Mouse (Mus musculus) MEL (cell line): Measurements from ENCODE around the gene Bicd2.

Experiments used
- CTCF ChIP-seq, 3 experiments: IDR thresholded peaks in 2 of 3; conservative IDR thresholded peaks in 1 of 3; 2 replicates each; pipeline ENCODE4 v1.5.1; 2011 to 2012; ENCODE audit warnings: low read length in 3 of 3, low read depth in 2 of 3, mild to moderate bottlenecking in 2 of 3, improper control_type of control experiment in 1 of 3, inconsistent platforms in 1 of 3, mixed read lengths in 1 of 3, moderate library complexity in 1 of 3; ENCODE audit not compliant: control insufficient read depth in 1 of 3, insufficient read depth in 1 of 3, poor library complexity in 1 of 3, severe bottlenecking in 1 of 3
- GATA1 ChIP-seq: IDR thresholded peaks from 2 replicates; pipeline ENCODE4 v1.6.1; 2011; ENCODE audit warnings: low read depth, low read length, improper control_type of control experiment
- POLR2A ChIP-seq, 2 experiments: IDR thresholded peaks; 2 replicates each; pipeline ENCODE4 v1.6.1; 2011 to 2012; ENCODE audit warnings: low read length in 2 of 2, mild to moderate bottlenecking in 2 of 2, control low read depth in 1 of 2, improper control_type of control experiment in 1 of 2, low read depth in 1 of 2, moderate library complexity in 1 of 2; ENCODE audit not compliant: control insufficient read depth in 1 of 2, insufficient read depth in 1 of 2, poor library complexity in 1 of 2
- POLR2AphosphoS2 ChIP-seq: IDR thresholded peaks from 2 replicates; pipeline ENCODE4 v1.6.1; 2011; ENCODE audit warnings: low read length, improper control_type of control experiment
- ZNF384 ChIP-seq: IDR thresholded peaks from 2 replicates; pipeline ENCODE4 v1.6.1; 2012; ENCODE audit warnings: low read depth, mild to moderate bottlenecking, inconsistent platforms, low read length, improper control_type of control experiment

DNA sequence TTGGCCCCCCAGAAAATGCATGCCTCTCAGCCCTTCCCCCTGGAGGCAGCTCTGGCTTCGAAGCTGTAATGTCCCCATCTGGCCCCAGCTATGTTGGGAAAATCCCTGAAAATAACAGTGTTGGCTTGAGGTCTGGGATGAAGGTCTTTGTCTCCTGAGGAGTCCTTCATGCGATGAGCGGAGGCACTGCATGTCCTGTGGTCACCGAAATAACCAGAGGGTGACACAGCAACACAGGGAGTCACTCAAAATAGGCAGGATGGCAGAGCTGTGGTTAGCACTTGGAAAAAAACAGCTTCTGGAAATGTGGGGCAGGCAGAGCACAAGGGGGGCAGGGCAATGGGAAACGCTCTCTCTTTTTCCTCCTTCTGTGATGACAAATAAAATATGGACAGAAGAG lies 19.2 kb upstream of the Bicd2 start:
- TF ChIP-seq GATA1, result no peak
- TF ChIP-seq ZNF384, result no peak
- no peak for TF ChIP-seq CTCF (IDR thresholded peaks at IDR 0.05 in 2 of 3, conservative IDR thresholded peaks at IDR 0.05 in 1 of 3; ENCODE audit: control insufficient read depth in 1 of 3, insufficient read depth in 1 of 3, low read depth in 2 of 3, low read length in 3 of 3, poor library complexity in 1 of 3, severe bottlenecking in 1 of 3)
- TF ChIP-seq POLR2A (IDR thresholded peaks at IDR 0.05; ENCODE audit: control insufficient read depth in 1 of 2, insufficient read depth in 1 of 2, low read depth in 1 of 2, low read length in 2 of 2, poor library complexity in 1 of 2), result no peak
- no peak for TF ChIP-seq POLR2AphosphoS2
